8 mouse cellular contexts compared by ENCODE assay signal in the genomic region with DNA sequence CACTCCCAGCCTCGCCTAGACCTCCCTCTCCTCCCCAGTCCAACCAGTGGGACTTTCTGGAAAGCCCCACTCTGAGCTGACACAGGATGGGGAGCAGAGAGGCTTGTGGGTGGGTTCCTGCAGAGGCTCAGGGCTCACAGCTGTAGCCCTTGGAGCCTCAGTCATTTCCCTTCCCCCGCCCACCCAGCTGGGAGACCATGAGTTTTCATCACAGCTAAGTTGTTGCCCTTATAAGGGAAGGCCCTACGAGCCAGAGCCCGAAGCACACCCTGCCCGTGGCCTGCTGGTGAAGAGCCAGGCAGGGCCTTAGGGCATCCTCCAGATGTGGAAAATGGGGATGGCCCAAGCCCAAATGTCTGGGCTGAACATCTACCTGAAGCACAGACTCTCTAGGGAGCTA. TPM values are rescaled to one million over a fixed set of nuclear protein-coding genes. Genes with fewer than 3 reads are reported as not detected.
DNase-seq lines count a peak whose midpoint lies in the region; ATAC-seq lines count a peak whose summit lies in the region.

No protein-coding gene starts in this region.

- no peak overlapping the region for H3K4me2 ChIP-seq in midbrain, embryonic 12.5 days (replicated peaks)
- no peak overlapping the region for H3K4me2 ChIP-seq in midbrain, embryonic 15.5 days
- no peak overlapping the region for H3K4me2 ChIP-seq in embryonic facial prominence, embryonic 12.5 days (replicated peaks)
- no peak overlapping the region for H3K4me2 ChIP-seq in limb, embryonic 15.5 days
- no peak overlapping the region for H3K4me2 ChIP-seq in neural tube, embryonic 11.5 days (ENCODE audit: low read depth)

- no peaks in the 10 kb centered on the region for H3K9me3 ChIP-seq in midbrain, embryonic 12.5 days
- H3K9me3 ChIP-seq in midbrain, embryonic 15.5 days, result no peaks in the 10 kb centered on the region
- H3K9me3 ChIP-seq in embryonic facial prominence, embryonic 12.5 days, result no peaks in the 10 kb centered on the region
- no peaks in the 10 kb centered on the region for H3K9me3 ChIP-seq in limb, embryonic 15.5 days
- no peaks in the 10 kb centered on the region for H3K9me3 ChIP-seq in neural tube, embryonic 11.5 days (ENCODE audit: control insufficient read depth, low read length)

- H3K27me3 ChIP-seq in midbrain, embryonic 12.5 days, result no peaks in the 10 kb centered on the region
- no peaks in the 10 kb centered on the region for H3K27me3 ChIP-seq in midbrain, embryonic 15.5 days (replicated peaks)
- no peaks in the 10 kb centered on the region for H3K27me3 ChIP-seq in embryonic facial prominence, embryonic 12.5 days
- H3K27me3 ChIP-seq in limb, embryonic 15.5 days, result no peaks in the 10 kb centered on the region
- no peaks in the 10 kb centered on the region for H3K27me3 ChIP-seq in neural tube, embryonic 11.5 days (ENCODE audit: control insufficient read depth, insufficient read depth, low read length)

- peaks cover 27% of the 10 kb centered on the region for H3K4me1 ChIP-seq in midbrain, embryonic 12.5 days
- H3K4me1 ChIP-seq in midbrain, embryonic 15.5 days, result peaks cover 3% of the 10 kb centered on the region; the same call in 1 of the 2 replicates
- H3K4me1 ChIP-seq in embryonic facial prominence, embryonic 12.5 days, result peaks cover 37% of the 10 kb centered on the region
- H3K4me1 ChIP-seq in limb, embryonic 15.5 days, result peaks cover 54% of the 10 kb centered on the region
- H3K4me1 ChIP-seq in neural tube, embryonic 11.5 days (ENCODE audit: control insufficient read depth, insufficient read depth, low read length), result peaks cover 31% of the 10 kb centered on the region

- 52% methylated on average over 5 of the region's 5 CpGs for WGBS in midbrain, embryonic 12.5 days
- WGBS in midbrain, embryonic 15.5 days, result 51% methylated on average over 5 of the region's 5 CpGs
- WGBS in embryonic facial prominence, embryonic 12.5 days, result 11% methylated on average over 5 of the region's 5 CpGs
- WGBS in limb, embryonic 15.5 days, result 8% methylated on average over 5 of the region's 5 CpGs
- 25% methylated on average over 5 of the region's 5 CpGs for WGBS in neural tube, embryonic 11.5 days

- H3K4me3 ChIP-seq in midbrain, embryonic 12.5 days, result no peak overlapping the region
- H3K4me3 ChIP-seq in midbrain, embryonic 15.5 days, result no peak overlapping the region
- no peak overlapping the region for H3K4me3 ChIP-seq in embryonic facial prominence, embryonic 12.5 days
- no peak overlapping the region for H3K4me3 ChIP-seq in limb, embryonic 15.5 days
- no peak overlapping the region for H3K4me3 ChIP-seq in neural tube, embryonic 11.5 days (ENCODE audit: low read depth, low read length)

- H3K36me3 ChIP-seq in midbrain, embryonic 12.5 days, result peaks cover 8% of the 10 kb centered on the region
- H3K36me3 ChIP-seq in midbrain, embryonic 15.5 days (replicated peaks), result no peaks in the 10 kb centered on the region
- peaks cover 11% of the 10 kb centered on the region for H3K36me3 ChIP-seq in embryonic facial prominence, embryonic 12.5 days
- H3K36me3 ChIP-seq in limb, embryonic 15.5 days, result peaks cover 16% of the 10 kb centered on the region
- H3K36me3 ChIP-seq in neural tube, embryonic 11.5 days (ENCODE audit: control insufficient read depth, insufficient read depth, low read length), result peaks cover 3% of the 10 kb centered on the region; the same call in 1 of the 2 replicates

- 0 out of 2 replicates have a peak overlapping the region, but pooled peaks have one; percentile 24 for H3K9ac ChIP-seq in midbrain, embryonic 12.5 days (replicated peaks)
- no peak overlapping the region for H3K9ac ChIP-seq in midbrain, embryonic 15.5 days
- peak overlapping the region; percentile 34 for H3K9ac ChIP-seq in embryonic facial prominence, embryonic 12.5 days
- H3K9ac ChIP-seq in limb, embryonic 15.5 days, result no peak overlapping the region
- no peak overlapping the region for H3K9ac ChIP-seq in neural tube, embryonic 11.5 days (ENCODE audit: low read length)

- DNase-seq in heart, postnatal 36 days, result peak; percentile 75 to 79
- DNase-seq in neural tube, embryonic 11.5 days (ENCODE audit: low spot score), result peak; percentile 60
- peak; percentile 86 for DNase-seq in thymus, postnatal 4 days
- DNase-seq in cerebellum, adult 8-10 months, result no peak

- ATAC-seq in midbrain, embryonic 12.5 days (ENCODE audit: low FRiP score, low read depth), result no peak
- ATAC-seq in midbrain, embryonic 15.5 days (replicated peaks), result no peak
- peak; percentile 47; the same call in 1 of the 2 replicates for ATAC-seq in embryonic facial prominence, embryonic 12.5 days (ENCODE audit: insufficient number of reproducible peaks, insufficient read depth, low FRiP score, low TSS enrichment)
- peak; percentile 83 for ATAC-seq in limb, embryonic 15.5 days (ENCODE audit: insufficient number of reproducible peaks, low FRiP score, low TSS enrichment, low read depth)
- no peak for ATAC-seq in neural tube, embryonic 11.5 days (ENCODE audit: insufficient read depth, low FRiP score, low TSS enrichment)

- intact Hi-C loops in heart, postnatal 36 days (cut with DNase I), result no loop called here

- H3K27ac ChIP-seq in midbrain, embryonic 12.5 days (replicated peaks), result peak overlapping the region; percentile 39
- H3K27ac ChIP-seq in midbrain, embryonic 15.5 days, result no peak overlapping the region
- H3K27ac ChIP-seq in embryonic facial prominence, embryonic 12.5 days, result peak overlapping the region; percentile 83
- H3K27ac ChIP-seq in limb, embryonic 15.5 days, result peak overlapping the region; percentile 92
- peak overlapping the region; percentile 1; the same call in 1 of the 2 replicates for H3K27ac ChIP-seq in neural tube, embryonic 11.5 days (ENCODE audit: low read depth, low read length)

RNA-seq across cellular contexts. Expression of gene Plekho2, which starts 28.8 kb away (rescaled TPM):
- 10.0 and 10.6 TPM in 2 replicates for polyA plus RNA-seq in midbrain, embryonic 12.5 days (2016; fragmentation: Nextera tagmentation; extraction: Ambion mirVana)
- polyA plus RNA-seq in midbrain, embryonic 15.5 days (2015; fragmentation: Nextera tagmentation; extraction: Ambion mirVana), result 4.5 and 5.0 TPM in 2 replicates
- 14.6 TPM in 2 replicates for polyA plus RNA-seq in embryonic facial prominence, embryonic 12.5 days (2016; fragmentation: Nextera tagmentation; extraction: Ambion mirVana)
- total RNA-seq in heart, postnatal 36 days (2021), result 10 to 100 TPM; 13.3 to 15.3 TPM
- polyA plus RNA-seq in limb, embryonic 15.5 days (2015; fragmentation: Nextera tagmentation; extraction: Ambion mirVana), result 18.6 and 19.7 TPM in 2 replicates
- polyA plus RNA-seq in neural tube, embryonic 11.5 days (2014; fragmentation: Nextera tagmentation; extraction: Ambion mirVana), result 10.5 and 13.3 TPM in 2 replicates

RNA-seq across cellular contexts. Expression of gene Ankdd1a, which starts 31.0 kb away (rescaled TPM):
- polyA plus RNA-seq in midbrain, embryonic 12.5 days (2016; fragmentation: Nextera tagmentation; extraction: Ambion mirVana), result 0.22 and 0.24 TPM in 2 replicates
- polyA plus RNA-seq in midbrain, embryonic 15.5 days (2015; fragmentation: Nextera tagmentation; extraction: Ambion mirVana), result 1.0 and 1.7 TPM in 2 replicates
- polyA plus RNA-seq in embryonic facial prominence, embryonic 12.5 days (2016; fragmentation: Nextera tagmentation; extraction: Ambion mirVana), result not detected in 2 replicates
- not detected for total RNA-seq in heart, postnatal 36 days (2021)
- polyA plus RNA-seq in limb, embryonic 15.5 days (2015; fragmentation: Nextera tagmentation; extraction: Ambion mirVana), result 0.35 and 0.76 TPM in 2 replicates
- 0.21 TPM in 1 of 2 replicates, not detected in the other for polyA plus RNA-seq in neural tube, embryonic 11.5 days (2014; fragmentation: Nextera tagmentation; extraction: Ambion mirVana)

RNA-seq across cellular contexts. Expression of gene Pif1, which starts 35.9 kb away (rescaled TPM):
- polyA plus RNA-seq in midbrain, embryonic 12.5 days (2016; fragmentation: Nextera tagmentation; extraction: Ambion mirVana), result 22.3 and 24.0 TPM in 2 replicates
- 2.3 and 2.7 TPM in 2 replicates for polyA plus RNA-seq in midbrain, embryonic 15.5 days (2015; fragmentation: Nextera tagmentation; extraction: Ambion mirVana)
- polyA plus RNA-seq in embryonic facial prominence, embryonic 12.5 days (2016; fragmentation: Nextera tagmentation; extraction: Ambion mirVana), result 21.8 and 24.5 TPM in 2 replicates
- under 1 TPM; 0.30 to 0.61 TPM for total RNA-seq in heart, postnatal 36 days (2021)
- polyA plus RNA-seq in limb, embryonic 15.5 days (2015; fragmentation: Nextera tagmentation; extraction: Ambion mirVana), result 8.9 and 9.6 TPM in 2 replicates
- polyA plus RNA-seq in neural tube, embryonic 11.5 days (2014; fragmentation: Nextera tagmentation; extraction: Ambion mirVana), result 10.2 and 11.1 TPM in 2 replicates

Comparison
In these comparisons a context has a peak if more than half of its experiments do, and no peak if none do; other contexts are left out.
1. H3K9ac ChIP-seq: peak in midbrain, embryonic 12.5 days (single experiment) and embryonic facial prominence, embryonic 12.5 days (single experiment); none in midbrain, embryonic 15.5 days (single experiment), limb, embryonic 15.5 days (single experiment) and neural tube, embryonic 11.5 days (single experiment).
2. ATAC-seq: peak in embryonic facial prominence, embryonic 12.5 days (single experiment) and limb, embryonic 15.5 days (single experiment); none in midbrain, embryonic 12.5 days (single experiment), midbrain, embryonic 15.5 days (single experiment) and neural tube, embryonic 11.5 days (single experiment).